ENCODE assay signal across 9 mouse cellular contexts in the genomic region with DNA sequence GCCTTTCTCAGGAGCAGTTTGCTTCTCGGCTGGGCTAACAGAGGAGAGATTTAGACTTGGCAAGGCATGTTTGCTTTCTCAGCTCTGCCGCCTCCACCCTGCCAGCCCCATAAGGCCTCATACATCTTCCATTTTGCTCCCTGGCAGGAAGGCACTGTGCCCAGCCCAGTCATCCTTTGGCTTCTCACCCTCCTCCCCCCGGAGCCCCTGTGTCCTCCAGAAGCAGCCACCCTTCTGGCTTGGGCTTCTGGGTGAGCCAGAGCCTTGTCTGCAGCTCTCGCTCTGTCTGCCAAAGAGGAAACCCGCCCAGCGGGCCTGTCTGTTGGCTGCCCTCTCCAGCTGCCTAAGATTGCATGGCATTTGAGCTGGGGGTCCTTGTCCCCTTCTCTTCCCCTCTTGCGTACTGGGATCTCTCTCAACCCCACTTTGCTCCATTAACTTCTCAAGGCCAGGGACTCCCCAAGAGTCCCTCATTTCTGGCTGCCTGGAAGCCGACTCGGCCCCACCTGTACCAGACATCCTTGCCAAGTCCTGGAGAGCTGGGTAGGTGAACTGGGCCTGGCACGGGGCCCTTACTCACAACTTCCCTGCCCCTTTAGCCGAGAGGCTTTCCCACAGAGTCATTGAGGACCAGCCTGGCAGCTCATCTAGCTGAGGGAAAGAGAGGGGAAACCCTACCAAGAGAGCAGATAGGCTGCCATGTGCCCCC. TPM values are rescaled to one million over a fixed set of nuclear protein-coding genes. Genes with fewer than 3 reads are reported as not detected.
DNase-seq lines count a peak whose midpoint lies in the region; ATAC-seq lines count a peak whose summit lies in the region.
"Had no signal": no experiment of that assay in that cellular context is flagged by ENCODE, and none has a peak within 500 bp of the region (broad histone marks: within the 10 kb centered on the region; RNA-seq: fewer than 3 reads in every experiment).

No protein-coding gene starts in this region.

- peak; percentile 29 for ATAC-seq in cerebellum, adult (ENCODE audit: insufficient number of reproducible peaks, low FRiP score, low TSS enrichment)
- 0 out of 2 replicates have a peak, but pooled peaks have one; percentile 6 for ATAC-seq in lung, embryonic 16.5 days (ENCODE audit: low read depth)
- ATAC-seq: Patski had no signal

- H3K27me3 ChIP-seq in lung, embryonic 16.5 days (ENCODE audit: control insufficient read depth, insufficient read depth, low read depth, low read length), result peaks cover 19% of the 10 kb centered on the region
- H3K27me3 ChIP-seq: Patski had no signal

- H3K27ac ChIP-seq in lung, embryonic 16.5 days (ENCODE audit: low read length), result 0 out of 2 replicates have a peak overlapping the region, but pooled peaks have one; percentile 13

- 66% methylated on average over 11 of the region's 11 CpGs for WGBS in lung, embryonic 16.5 days

- intact Hi-C loops in gastrocnemius, postnatal 36 days (cut with DNase I), result loop anchor here (5.0 kb wide), 1 partner anchor 433 kb away; a partner anchor contains a TSS

- H3K4me1 ChIP-seq in lung, embryonic 16.5 days (replicated peaks; ENCODE audit: control insufficient read depth, insufficient read depth, low read length), result peaks cover 22% of the 10 kb centered on the region

- no peak overlapping the region for H3K4me2 ChIP-seq in lung, embryonic 16.5 days (ENCODE audit: low read depth, low read length)

- peak; percentile 65 for DNase-seq in MN1 (ENCODE audit: low spot score)
- DNase-seq in frontal cortex, postnatal 36 days (ENCODE audit: low spot score in 2 of 2), result peak; percentile 71 to 78
- DNase-seq in adrenal gland, adult 18-20 months (ENCODE audit: low spot score in 2 of 2), result no peak
- no peak for DNase-seq in thymus, postnatal 14 days
- DNase-seq in gastrocnemius, postnatal 36 days, result no peak

- H3K9me3 ChIP-seq in lung, embryonic 16.5 days (ENCODE audit: control insufficient read depth, low read length), result no peaks in the 10 kb centered on the region

- peak overlapping the region; percentile 29; the same call in 1 of the 2 replicates for H3K9ac ChIP-seq in lung, embryonic 16.5 days (ENCODE audit: low read length)

- no peak overlapping the region for H3K4me3 ChIP-seq in lung, embryonic 16.5 days (ENCODE audit: low read length)
- H3K4me3 ChIP-seq: erythroblast, embryonic 14.5 days had no signal

- H3K36me3 ChIP-seq in lung, embryonic 16.5 days (ENCODE audit: control insufficient read depth, insufficient read depth, low read length), result no peaks in the 10 kb centered on the region

RNA-seq across cellular contexts. Expression of a gene that starts 14.9 kb away (rescaled TPM):
- 8.0 and 8.3 TPM in 2 replicates for polyA plus RNA-seq in lung, embryonic 16.5 days (2015; fragmentation: Nextera tagmentation; extraction: Ambion mirVana)
- 10 to 100 TPM in 1 of 2 experiments, 1 to 10 TPM in 1; 9.0 to 17.9 TPM for total RNA-seq in adrenal gland, adult 18-20 months (2021)
- 10 to 100 TPM in 1 of 2 experiments, 1 to 10 TPM in 1; 6.7 to 11.5 TPM for total RNA-seq in gastrocnemius, postnatal 36 days (2021)

RNA-seq across cellular contexts. Expression of a gene that starts 47.9 kb away (rescaled TPM):
- polyA plus RNA-seq in lung, embryonic 16.5 days (2015; fragmentation: Nextera tagmentation; extraction: Ambion mirVana), result 39.0 and 42.5 TPM in 2 replicates
- total RNA-seq in adrenal gland, adult 18-20 months (2021), result 100 to 1,000 TPM in 1 of 2 experiments, 10 to 100 TPM in 1; 95.7 to 103 TPM
- total RNA-seq in gastrocnemius, postnatal 36 days (2021), result 10 to 100 TPM; 14.0 to 17.7 TPM

Comparison
In these comparisons a context has a peak if more than half of its experiments do, and no peak if none do; other contexts are left out.
1. DNase-seq: peak in MN1 (single experiment) and frontal cortex, postnatal 36 days (2 of 2); none in adrenal gland, adult 18-20 months (0 of 2), thymus, postnatal 14 days (single experiment) and gastrocnemius, postnatal 36 days (0 of 2).
2. RNA of a gene that starts 47.9 kb away (total RNA-seq): 95.7 to 103 TPM in adrenal gland, adult 18-20 months; 14.0 to 17.7 TPM in gastrocnemius, postnatal 36 days; every median in the first group is over 4 times any median in the second.